Mouse (Mus musculus) c-Kit-positive CD71-negative TER-119-negative erythroid progenitor cells, embryonic 14.5 days (primary cell): ENCODE measurements around the gene Ttll7.

Source experiments
- DNase-seq: peaks from one replicate; pipeline ENCODE4 v3.0.0-alpha.2; 2013; ENCODE audit warnings: low read depth

Ttll7 gene

GRCm38 (mm10) chr3:146994670-146995415 lies 142.7 kb downstream of the Ttll7 start:
- DNase-seq: no peak

DNA sequence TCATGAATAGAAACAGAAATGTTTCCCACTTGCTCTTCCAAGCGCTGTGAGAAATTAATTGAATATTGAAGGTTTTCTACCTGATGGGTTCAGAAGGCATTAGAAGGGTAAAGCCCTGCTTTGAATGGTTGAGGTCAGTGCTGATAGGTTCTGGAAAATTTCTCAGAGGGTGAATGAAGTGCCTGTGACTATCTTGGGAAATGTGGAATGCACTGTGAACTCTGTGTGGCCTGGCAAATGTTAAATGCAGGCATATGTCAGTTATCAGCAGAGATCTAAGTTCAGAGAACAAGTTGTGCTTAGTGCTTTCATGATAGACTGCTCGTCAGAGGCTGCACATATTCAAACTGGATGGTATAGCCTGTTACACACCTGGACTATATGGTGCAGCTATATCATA lies 147.0 kb downstream of the Ttll7 start:
- no peak for DNase-seq

GRCm38 (mm10) chr3:147000963-147001362 lies 148.8 kb downstream of the Ttll7 start:
- DNase-seq: peak; percentile 4

- DNase-seq: no peak
These were observed 149.4 kb downstream of the Ttll7 start for GRCm38 (mm10) chr3:147001557-147001956.

GRCm38 (mm10) chr3:147016506-147016905 lies 164.3 kb downstream of the Ttll7 start:
- no peak for DNase-seq

- no peak for DNase-seq
These were observed 167.3 kb downstream of the Ttll7 start for GRCm38 (mm10) chr3:147019506-147019905.

DNA sequence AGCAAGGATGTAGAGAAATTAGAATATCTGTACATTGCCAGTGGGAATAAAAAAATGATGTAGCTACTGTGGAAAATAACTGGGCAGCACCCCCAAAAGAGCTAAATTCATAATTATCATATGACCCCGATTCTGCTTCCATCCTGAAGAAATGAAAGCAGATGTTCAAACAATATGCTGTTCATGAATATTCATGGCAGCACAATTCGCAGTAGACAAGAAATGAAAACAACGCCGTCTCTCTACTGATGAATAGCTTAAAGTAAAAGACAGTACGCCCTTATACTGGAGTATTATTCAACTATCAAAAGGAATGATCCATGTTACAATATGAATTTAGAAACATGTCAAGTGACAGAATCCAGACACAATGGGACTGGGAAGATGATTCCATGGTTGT lies 174.1 kb downstream of the Ttll7 start:
- no peak for DNase-seq

DNA sequence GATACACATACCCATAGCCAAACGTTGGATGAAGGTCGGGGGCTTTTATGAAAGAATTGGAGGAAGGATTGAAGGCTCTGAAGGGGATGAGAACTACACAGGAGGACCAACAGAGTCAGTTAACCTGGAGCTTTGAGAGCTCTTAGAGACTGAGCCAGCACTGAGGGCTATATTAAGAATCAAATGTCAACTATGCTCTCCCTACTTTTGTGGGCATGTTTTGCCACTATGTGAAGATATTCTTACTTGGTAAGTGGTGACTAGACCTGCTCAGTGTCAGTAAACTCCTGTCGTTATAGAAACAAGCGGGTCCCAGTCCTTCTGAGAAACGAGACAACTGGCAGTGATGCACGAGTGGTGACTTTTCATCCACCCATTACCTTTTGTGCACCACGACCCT lies 176.2 kb downstream of the Ttll7 start:
- DNase-seq: no peak

GRCm38 (mm10) chr3:147029718-147030117 lies 177.6 kb downstream of the Ttll7 start:
- DNase-seq: no peak

- no peak for DNase-seq
These were observed 178.2 kb downstream of the Ttll7 start for GRCm38 (mm10) chr3:147030266-147030880.
